Mouse (Mus musculus) heart, embryonic 11.5 days (tissue): ENCODE results near the gene Foxi2. TPM values are rescaled to one million over a fixed set of nuclear protein-coding genes. Genes with fewer than 3 reads are reported as not detected.

Experiments
- ATAC-seq: fragments of 200-750 bp; cut with Nextera tagmentation; replicated peaks from 2 replicates; pipeline ENCODE4 v1.8.0; 2017; ENCODE audit warnings: moderate library complexity; ENCODE audit not compliant: insufficient number of reproducible peaks, low FRiP score, low TSS enrichment
- H3K27ac ChIP-seq: fragments of 300-500 bp; sonication (generic); 2 replicates; pipeline ENCODE4 v1.5.1; 2014; ENCODE audit warnings: mild to moderate bottlenecking, low read depth, low read length
- H3K27me3 ChIP-seq: fragments of 300-500 bp; sonication (generic); 2 replicates; pipeline ENCODE4 v1.6.1; 2014; ENCODE audit warnings: mild to moderate bottlenecking, low read length, mixed read lengths; ENCODE audit not compliant: control insufficient read depth, insufficient read depth
- H3K36me3 ChIP-seq: fragments of 300-500 bp; sonication (generic); 2 replicates; pipeline ENCODE4 v1.6.1; 2014; ENCODE audit warnings: mild to moderate bottlenecking, low read length, moderate library complexity, mixed read lengths; ENCODE audit not compliant: control insufficient read depth, insufficient read depth
- H3K4me1 ChIP-seq: fragments of 300-500 bp; sonication (generic); 2 replicates; pipeline ENCODE4 v1.6.1; 2014; ENCODE audit warnings: low read length; ENCODE audit not compliant: control insufficient read depth, insufficient read depth
- H3K4me2 ChIP-seq: fragments of 300-500 bp; sonication (generic); 2 replicates; pipeline ENCODE4 v1.6.1; 2014; ENCODE audit warnings: mild to moderate bottlenecking, moderate library complexity
- H3K4me3 ChIP-seq: fragments of 300-500 bp; sonication (generic); 2 replicates; pipeline ENCODE4 v1.5.1; 2014; ENCODE audit warnings: low read depth, low read length
- H3K9ac ChIP-seq: fragments of 300-500 bp; sonication (generic); 2 replicates; pipeline ENCODE4 v1.6.1; 2014; ENCODE audit warnings: mild to moderate bottlenecking, low read depth, low read length, moderate library complexity
- H3K9me3 ChIP-seq: fragments of 300-500 bp; sonication (generic); replicated peaks from 2 replicates; pipeline ENCODE4 v1.6.1; 2016; ENCODE audit warnings: low read length; ENCODE audit not compliant: control insufficient read depth
- WGBS: fragments of 180-500 bp; shearing (Covaris S2); extraction: QIAGEN DNeasy Blood & Tissue Kit; methylation state at CpG from one replicate; pipeline ENCODE4 v1.1.7; 2014; ENCODE audit not compliant: insufficient replicate concordance; 5-methylcytosine and 5-hydroxymethylcytosine counted together
- polyA plus RNA-seq: library from polyadenylated mRNA; unstranded; fragments of >200 nt; fragmentation: Nextera tagmentation; extraction: Ambion mirVana; gene quantifications from 2 replicates; pipeline ENCODE4 v1.2.1, GENCODE M21; 2014

Foxi2 gene
- polyA plus RNA-seq, 1 experiment from 2014 or later, result 0.10 TPM

- H3K4me2 ChIP-seq, result no peak overlapping the region
- no peak for ATAC-seq
- peak overlapping the region; percentile 90 for H3K27ac ChIP-seq
- H3K9me3 ChIP-seq, result no peaks in the 10 kb centered on the region
- H3K27me3 ChIP-seq, result peaks cover under 1% of the 10 kb centered on the region; the same call in 1 of the 2 replicates
- WGBS, result 61% methylated on average over 6 of the region's 6 CpGs
- H3K4me3 ChIP-seq, result no peak overlapping the region
- no peak overlapping the region for H3K9ac ChIP-seq
- no peaks in the 10 kb centered on the region for H3K4me1 ChIP-seq
- no peaks in the 10 kb centered on the region for H3K36me3 ChIP-seq
These were observed 13.0 kb upstream of the Foxi2 start for GRCm38 (mm10) chr7:135397096-135397495.

GRCm38 (mm10) chr7:135397874-135398273 is 12.2 kb upstream of the Foxi2 start:
- no peaks in the 10 kb centered on the region for H3K36me3 ChIP-seq
- H3K4me2 ChIP-seq, result peak overlapping the region; percentile 18; the same call in 1 of the 2 replicates
- H3K27me3 ChIP-seq, result peaks cover 5% of the 10 kb centered on the region; the same call in 1 of the 2 replicates
- no peak overlapping the region for H3K4me3 ChIP-seq
- peak overlapping the region; percentile 90 for H3K27ac ChIP-seq
- H3K4me1 ChIP-seq, result no peaks in the 10 kb centered on the region
- WGBS, result 5% methylated on average over 5 of the region's 5 CpGs
- peak; percentile 93 for ATAC-seq
- no peaks in the 10 kb centered on the region for H3K9me3 ChIP-seq
- no peak overlapping the region for H3K9ac ChIP-seq

GRCm38 (mm10) chr7:135403416-135403815 is 6.7 kb upstream of the Foxi2 start:
- no peak overlapping the region for H3K4me2 ChIP-seq
- no peak overlapping the region for H3K27ac ChIP-seq
- no peaks in the 10 kb centered on the region for H3K4me1 ChIP-seq
- 13% methylated on average over 5 of the region's 5 CpGs for WGBS
- peaks cover 11% of the 10 kb centered on the region; the same call in 1 of the 2 replicates for H3K27me3 ChIP-seq
- H3K4me3 ChIP-seq, result no peak overlapping the region
- no peak overlapping the region for H3K9ac ChIP-seq
- H3K9me3 ChIP-seq, result no peaks in the 10 kb centered on the region
- H3K36me3 ChIP-seq, result no peaks in the 10 kb centered on the region
- no peak for ATAC-seq

- Histone ChIP-seq H3K4me2 (no peak overlapping the region), H3K27me3 (peaks cover 36% of the 10 kb centered on the region), H3K9ac (no peak overlapping the region), H3K9me3 (no peaks in the 10 kb centered on the region), H3K36me3 (no peaks in the 10 kb centered on the region), H3K4me1 (0 out of 2 replicates have a peak, but pooled peaks cover 5% of the 10 kb centered on the region), H3K27ac (no peak overlapping the region), H3K4me3 (no peak overlapping the region)
- ATAC-seq, result no peak
- WGBS, result 56% methylated on average over 3 of the region's 3 CpGs
These were observed 3.3 kb upstream of the Foxi2 start for GRCm38 (mm10) chr7:135406761-135407160.

GRCm38 (mm10) chr7:135408501-135408900 is 1.6 kb upstream of the Foxi2 start:
- Histone ChIP-seq H3K4me2 (no peak overlapping the region), H3K9ac (no peak overlapping the region), H3K4me3 (no peak overlapping the region), H3K27ac (no peak overlapping the region), H3K36me3 (no peaks in the 10 kb centered on the region), H3K27me3 (peaks cover 44% of the 10 kb centered on the region), H3K4me1 (0 out of 2 replicates have a peak, but pooled peaks cover 5% of the 10 kb centered on the region), H3K9me3 (no peaks in the 10 kb centered on the region)
- ATAC-seq, result no peak
- WGBS, result 59% methylated on average over 3 of the region's 3 CpGs

- H3K27ac ChIP-seq, result no peak overlapping the region
- no peak for ATAC-seq
- WGBS, result 57% methylated on average over 6 of the region's 6 CpGs
- H3K9me3 ChIP-seq, result no peaks in the 10 kb centered on the region
- H3K4me3 ChIP-seq, result no peak overlapping the region
- no peaks in the 10 kb centered on the region for H3K36me3 ChIP-seq
- H3K9ac ChIP-seq, result no peak overlapping the region
- H3K4me2 ChIP-seq, result no peak overlapping the region
- H3K4me1 ChIP-seq, result 0 out of 2 replicates have a peak, but pooled peaks cover 5% of the 10 kb centered on the region
- H3K27me3 ChIP-seq, result peaks cover 52% of the 10 kb centered on the region
These were observed 2.2 kb downstream of the Foxi2 start for GRCm38 (mm10) chr7:135412357-135412756.

- WGBS, result 87% methylated on average over 6 of the region's 6 CpGs
- H3K4me3 ChIP-seq, result no peak overlapping the region
- no peak overlapping the region for H3K9ac ChIP-seq
These were observed 18.7 kb downstream of the Foxi2 start for GRCm38 (mm10) chr7:135428840-135429239.

GRCm38 (mm10) chr7:135430903-135431302 is 20.8 kb downstream of the Foxi2 start:
- no peaks in the 10 kb centered on the region for H3K27me3 ChIP-seq
- H3K4me2 ChIP-seq, result no peak overlapping the region
- 70% methylated on average over 2 of the region's 2 CpGs for WGBS
- ATAC-seq, result no peak
- no peaks in the 10 kb centered on the region for H3K36me3 ChIP-seq
- H3K27ac ChIP-seq, result no peak overlapping the region
- H3K9ac ChIP-seq, result no peak overlapping the region
- no peaks in the 10 kb centered on the region for H3K4me1 ChIP-seq
- H3K4me3 ChIP-seq, result no peak overlapping the region
- H3K9me3 ChIP-seq, result no peaks in the 10 kb centered on the region

More at GRCm38 (mm10) chr7:135428840-135429239, 18.7 kb downstream of the Foxi2 start:
- Histone ChIP-seq H3K9me3 (no peaks in the 10 kb centered on the region), H3K4me1 (no peaks in the 10 kb centered on the region), H3K27me3 (no peaks in the 10 kb centered on the region), H3K27ac (no peak overlapping the region), H3K4me2 (no peak overlapping the region), H3K36me3 (no peaks in the 10 kb centered on the region)
- no peak for ATAC-seq

GRCm38 (mm10) chr7:135443903-135444302 is 33.8 kb downstream of the Foxi2 start:
- no peak for ATAC-seq

More at GRCm38 (mm10) chr7:135443903-135444302, 33.8 kb downstream of the Foxi2 start:
- H3K9me3 ChIP-seq, result no peaks in the 10 kb centered on the region
- WGBS, result 72% methylated on average over 4 of the region's 4 CpGs
- no peaks in the 10 kb centered on the region for H3K4me1 ChIP-seq
- no peak overlapping the region for H3K4me2 ChIP-seq
- no peak overlapping the region for H3K4me3 ChIP-seq
- no peaks in the 10 kb centered on the region for H3K36me3 ChIP-seq
- H3K27me3 ChIP-seq, result no peaks in the 10 kb centered on the region
- H3K27ac ChIP-seq, result no peak overlapping the region
- H3K9ac ChIP-seq, result no peak overlapping the region
